Mouse (Mus musculus): Measurements from ENCODE around the gene Tmem132a. TPM values are rescaled to one million over a fixed set of nuclear protein-coding genes. Genes with fewer than 3 reads are reported as not detected.

Tmem132a gene
- polyA plus RNA-seq, 1 experiment from 2014 or later, result 87.0 TPM

Other genes starting within 250 kb of the Tmem132a start
- gene Vwce, start 235.7 kb downstream of the Tmem132a start, polyA plus RNA-seq (2014; fragmentation: Nextera tagmentation; extraction: Ambion mirVana), result 1.4 and 1.7 TPM in 2 replicates
- not detected in 2 replicates for gene Pga5, start 191.9 kb downstream of the Tmem132a start, polyA plus RNA-seq (2014; fragmentation: Nextera tagmentation; extraction: Ambion mirVana)
- 29.7 and 33.4 TPM in 2 replicates for gene Vps37c, start 181.2 kb downstream of the Tmem132a start, polyA plus RNA-seq (2014; fragmentation: Nextera tagmentation; extraction: Ambion mirVana)
- gene Cd5, start 130.9 kb downstream of the Tmem132a start, polyA plus RNA-seq (2014; fragmentation: Nextera tagmentation; extraction: Ambion mirVana), result not detected in 2 replicates
- 0.13 and 0.20 TPM in 2 replicates for gene Cd6, start 39.9 kb downstream of the Tmem132a start, polyA plus RNA-seq (2014; fragmentation: Nextera tagmentation; extraction: Ambion mirVana)
- 0.15 and 0.16 TPM in 2 replicates for gene Slc15a3, start 30.2 kb downstream of the Tmem132a start, polyA plus RNA-seq (2014; fragmentation: Nextera tagmentation; extraction: Ambion mirVana)
- gene Tmem109, start 12.1 kb upstream of the Tmem132a start, polyA plus RNA-seq (2014; fragmentation: Nextera tagmentation; extraction: Ambion mirVana), result 69.6 and 71.1 TPM in 2 replicates
- 55.3 and 59.0 TPM in 2 replicates for gene Prpf19, start 25.3 kb upstream of the Tmem132a start, polyA plus RNA-seq (2014; fragmentation: Nextera tagmentation; extraction: Ambion mirVana)
- gene Zp1, start 50.7 kb upstream of the Tmem132a start, polyA plus RNA-seq (2014; fragmentation: Nextera tagmentation; extraction: Ambion mirVana), result not detected in 2 replicates
- gene Ptgdr2, start 67.2 kb upstream of the Tmem132a start, polyA plus RNA-seq (2014; fragmentation: Nextera tagmentation; extraction: Ambion mirVana), result not detected in 2 replicates
- 30.2 and 32.3 TPM in 2 replicates for gene Ccdc86, start 79.3 kb upstream of the Tmem132a start, polyA plus RNA-seq (2014; fragmentation: Nextera tagmentation; extraction: Ambion mirVana)
- not detected in 2 replicates for gene Ms4a10, start 104.7 kb upstream of the Tmem132a start, polyA plus RNA-seq (2014; fragmentation: Nextera tagmentation; extraction: Ambion mirVana)
- gene Ms4a15, start 123.3 kb upstream of the Tmem132a start, polyA plus RNA-seq (2014; fragmentation: Nextera tagmentation; extraction: Ambion mirVana), result 0.18 TPM in 1 of 2 replicates, not detected in the other
- gene Ms4a18, start 148.1 kb upstream of the Tmem132a start, polyA plus RNA-seq (2014; fragmentation: Nextera tagmentation; extraction: Ambion mirVana), result not detected in 2 replicates
- gene Ms4a8a, start 211.2 kb upstream of the Tmem132a start, polyA plus RNA-seq (2014; fragmentation: Nextera tagmentation; extraction: Ambion mirVana), result not detected in 2 replicates